Mouse (Mus musculus): ENCODE measurements around the gene Nhej1. TPM values are rescaled to one million over a fixed set of nuclear protein-coding genes. Genes with fewer than 3 reads are reported as not detected.

Gene Nhej1
- polyA plus RNA-seq (2017; shearing (Covaris generic)), result 1 to 10 TPM; 7.1 to 8.1 TPM

GRCm38 (mm10) chr1:75124346-75125321 is at the start of gene Nhej1:
Gene Nhej1 (minus strand): TSS chr1:75125200.

GRCm38 (mm10) chr1:75168472-75169464 is 43.8 kb upstream of the Nhej1 start, which contains the start of gene Zfand2b:
Gene Zfand2b (plus strand): TSS chr1:75168646.

GRCm38 (mm10) chr1:75142301-75143261 is 17.6 kb upstream of the Nhej1 start, which contains the start of the genes Cnppd1 and Retreg2:
Gene Cnppd1 (minus strand): TSS chr1:75142711.
Gene Retreg2 (plus strand): TSS chr1:75142778.

GRCm38 (mm10) chr1:75133421-75134207 is 8.6 kb upstream of the Nhej1 start, which contains the start of gene Slc23a3:
Gene Slc23a3 (minus strand): TSS chr1:75133890.

GRCm38 (mm10) chr1:74951556-74952210 is 173.3 kb downstream of the Nhej1 start, which contains the start of gene Ihh:
Gene Ihh (minus strand): TSS chr1:74951672.

GRCm38 (mm10) chr1:74935402-74935801 is 189.6 kb downstream of the Nhej1 start, which contains the start of gene Cfap65:
Gene Cfap65 (minus strand): TSS chr1:74935599.

Other genes with a start within 250 kb of the Nhej1 start
- not detected for gene Fev, start 239.8 kb downstream of the Nhej1 start, polyA plus RNA-seq (2017; shearing (Covaris generic))
- not detected for gene Cryba2, start 232.1 kb downstream of the Nhej1 start, polyA plus RNA-seq (2017; shearing (Covaris generic))
- not detected for gene Cfap65, start 189.6 kb downstream of the Nhej1 start, polyA plus RNA-seq (2017; shearing (Covaris generic))
- under 1 TPM in 1 of 2 experiments, not detected in 1; 0.25 TPM for gene Ihh, start 173.5 kb downstream of the Nhej1 start, polyA plus RNA-seq (2017; shearing (Covaris generic))
- gene Slc23a3, start 8.7 kb upstream of the Nhej1 start, polyA plus RNA-seq (2017; shearing (Covaris generic)), result under 1 TPM; 0.43 to 0.50 TPM
- gene Cnppd1, start 17.5 kb upstream of the Nhej1 start, polyA plus RNA-seq (2017; shearing (Covaris generic)), result 100 to 1,000 TPM; 145 to 164 TPM
- 100 to 1,000 TPM in 1 of 2 experiments, 10 to 100 TPM in 1; 80.2 to 109 TPM for gene Retreg2, start 17.6 kb upstream of the Nhej1 start, polyA plus RNA-seq (2017; shearing (Covaris generic))
- 10 to 100 TPM; 69.6 to 84.5 TPM for gene Zfand2b, start 43.4 kb upstream of the Nhej1 start, polyA plus RNA-seq (2017; shearing (Covaris generic))
- gene Abcb6, start 55.2 kb upstream of the Nhej1 start, polyA plus RNA-seq (2017; shearing (Covaris generic)), result 1 to 10 TPM; 2.4 to 6.6 TPM
- gene Ankzf1, start 67.0 kb upstream of the Nhej1 start, polyA plus RNA-seq (2017; shearing (Covaris generic)), result 10 to 100 TPM; 25.2 to 30.8 TPM
- gene Atg9a, start 67.0 kb upstream of the Nhej1 start, polyA plus RNA-seq (2017; shearing (Covaris generic)), result 10 to 100 TPM; 21.3 to 23.5 TPM
- 10 to 100 TPM in 1 of 2 experiments, 1 to 10 TPM in 1; 8.6 to 14.6 TPM for gene Glb1l, start 85.6 kb upstream of the Nhej1 start, polyA plus RNA-seq (2017; shearing (Covaris generic))
- 100 to 1,000 TPM in 1 of 2 experiments, 10 to 100 TPM in 1; 92.3 to 125 TPM for gene Stk16, start 85.6 kb upstream of the Nhej1 start, polyA plus RNA-seq (2017; shearing (Covaris generic))
- gene Tuba4a, start 94.7 kb upstream of the Nhej1 start, polyA plus RNA-seq (2017; shearing (Covaris generic)), result 100 to 1,000 TPM; 213 to 315 TPM
- gene A630095N17Rik, start 106.9 kb upstream of the Nhej1 start, polyA plus RNA-seq (2017; shearing (Covaris generic)), result not detected
- gene Dnajb2, start 111.2 kb upstream of the Nhej1 start, polyA plus RNA-seq (2017; shearing (Covaris generic)), result 10 to 100 TPM; 10.8 to 14.4 TPM
- under 1 TPM; 0.18 to 0.71 TPM for gene Ptprn, start 139.3 kb upstream of the Nhej1 start, polyA plus RNA-seq (2017; shearing (Covaris generic))
- not detected for gene Resp18, start 153.2 kb upstream of the Nhej1 start, polyA plus RNA-seq (2017; shearing (Covaris generic))
- 10 to 100 TPM; 71.2 TPM for gene Dnpep, start 192.8 kb upstream of the Nhej1 start, polyA plus RNA-seq (2017; shearing (Covaris generic))
- gene Des, start 235.1 kb upstream of the Nhej1 start, polyA plus RNA-seq (2017; shearing (Covaris generic)), result under 1 TPM in 1 of 2 experiments, not detected in 1; 0.16 TPM